In genomic region chr17:15389356-15389755, GRCm38 (mm10) we compare ENCODE assay signal across 19 mouse cellular contexts. TPM values are rescaled to one million over a fixed set of nuclear protein-coding genes. Genes with fewer than 3 reads are reported as not detected.
DNase-seq lines count a peak whose midpoint lies in the region; ATAC-seq and TF ChIP-seq lines count a peak whose summit lies in the region.
"Had no signal": no experiment of that assay in that cellular context is flagged by ENCODE, and none has a peak within 500 bp of the region (broad histone marks: within the 10 kb centered on the region; RNA-seq: fewer than 3 reads in every experiment).

No protein-coding gene starts in this region.

- no peak for TF ChIP-seq CTCF in liver, adult 2 months (IDR thresholded peaks at IDR 0.05; ENCODE audit: low read depth, low read length)

- no peaks in the 10 kb centered on the region for H3K27me3 ChIP-seq in liver, adult 2 months (ENCODE audit: control insufficient read depth, insufficient read depth, low read length)
- H3K27me3 ChIP-seq in kidney, embryonic 14.5 days (ENCODE audit: control insufficient read depth, insufficient read depth, low read length), result no peaks in the 10 kb centered on the region
- H3K27me3 ChIP-seq in liver, embryonic 15.5 days, result peaks cover 20% of the 10 kb centered on the region
- H3K27me3 ChIP-seq: neural tube, embryonic 12.5 days had no signal

- no peaks in the 10 kb centered on the region for H3K9me3 ChIP-seq in kidney, embryonic 14.5 days (ENCODE audit: control insufficient read depth, low read length)
- no peaks in the 10 kb centered on the region for H3K9me3 ChIP-seq in liver, embryonic 15.5 days (replicated peaks)
- H3K9me3 ChIP-seq: forebrain, embryonic 10.5 days; G1E; heart, embryonic 13.5 days; neural tube, embryonic 12.5 days had no signal

- H3K79me2 ChIP-seq in liver, adult 2 months (ENCODE audit: control insufficient read depth, insufficient read depth, low read length), result no peaks in the 10 kb centered on the region

- H3K9ac ChIP-seq in liver, adult 2 months (ENCODE audit: low read depth, low read length), result peak overlapping the region; percentile 25; the same call in 1 of the 2 replicates
- no peak overlapping the region for H3K9ac ChIP-seq in kidney, embryonic 14.5 days (ENCODE audit: low read depth, low read length)
- no peak overlapping the region for H3K9ac ChIP-seq in liver, embryonic 15.5 days
- H3K9ac ChIP-seq: heart, embryonic 13.5 days; neural tube, embryonic 12.5 days had no signal

- peak overlapping the region; percentile 72 for H3K27ac ChIP-seq in liver, adult 2 months (replicated peaks; ENCODE audit: insufficient read depth, low read depth, low read length)
- H3K27ac ChIP-seq in kidney, embryonic 14.5 days (ENCODE audit: low read depth, low read length), result no peak overlapping the region
- H3K27ac ChIP-seq in liver, embryonic 15.5 days (replicated peaks), result peak overlapping the region; percentile 57; the same call in 1 of the 2 replicates
- H3K27ac ChIP-seq: forebrain, embryonic 10.5 days; heart, embryonic 13.5 days; macrophage; neural tube, embryonic 12.5 days had no signal

- TF ChIP-seq POLR2A in liver, adult 2 months (IDR thresholded peaks at IDR 0.05; ENCODE audit: extremely low read depth, insufficient read depth, low read length), result no peak

- no peaks in the 10 kb centered on the region for H3K36me3 ChIP-seq in liver, adult 2 months (ENCODE audit: control insufficient read depth, insufficient read depth, low read length)
- no peaks in the 10 kb centered on the region for H3K36me3 ChIP-seq in kidney, embryonic 14.5 days (ENCODE audit: control insufficient read depth, insufficient read depth, low read length)
- H3K36me3 ChIP-seq in liver, embryonic 15.5 days (replicated peaks), result no peaks in the 10 kb centered on the region
- H3K36me3 ChIP-seq: forebrain, embryonic 10.5 days; G1E; heart, embryonic 13.5 days; neural tube, embryonic 12.5 days had no signal

- WGBS in liver, adult 2 months, result 24% methylated on average over 8 of the region's 8 CpGs
- WGBS in kidney, embryonic 14.5 days, result 69% methylated on average over 8 of the region's 8 CpGs
- 45% methylated on average over 8 of the region's 8 CpGs for WGBS in liver, embryonic 15.5 days (ENCODE audit: insufficient replicate concordance)

- ATAC-seq in kidney, embryonic 14.5 days (ENCODE audit: low FRiP score, low TSS enrichment), result 0 out of 2 replicates have a peak, but pooled peaks have one; percentile 28
- ATAC-seq in liver, embryonic 15.5 days (ENCODE audit: insufficient read depth), result peak; percentile 80
- ATAC-seq: midbrain, embryonic 16.5 days had no signal

- H3K4me2 ChIP-seq in kidney, embryonic 14.5 days (replicated peaks; ENCODE audit: low read depth, low read length), result no peak overlapping the region
- H3K4me2 ChIP-seq in liver, embryonic 15.5 days, result no peak overlapping the region
- H3K4me2 ChIP-seq: heart, embryonic 13.5 days; neural tube, embryonic 12.5 days had no signal

- peaks cover 8% of the 10 kb centered on the region for H3K4me1 ChIP-seq in liver, adult 2 months (ENCODE audit: control insufficient read depth, insufficient read depth, low read length)
- no peaks in the 10 kb centered on the region for H3K4me1 ChIP-seq in kidney, embryonic 14.5 days (ENCODE audit: control insufficient read depth, insufficient read depth, low read length)
- H3K4me1 ChIP-seq in liver, embryonic 15.5 days (replicated peaks), result no peaks in the 10 kb centered on the region; the same call in 1 of the 2 replicates
- H3K4me1 ChIP-seq: forebrain, embryonic 10.5 days; heart, embryonic 13.5 days; neural tube, embryonic 12.5 days had no signal

- DNase-seq in liver, adult 2 months (ENCODE audit: extremely low read depth, low read depth, low spot score), result peak; percentile 96
- no peak for DNase-seq in liver
- DNase-seq in yolk sac, embryonic 10.5 days (ENCODE audit: low spot score), result peak; percentile 40
- no peak for DNase-seq in B cell, adult 2 months
- DNase-seq in right cerebral cortex, adult 2 months (ENCODE audit: low spot score in 2 of 2), result no peak
- DNase-seq: adrenal gland, adult 2 months; cerebellum, adult 11 months; gastrocnemius, postnatal 36 days; heart, postnatal 4 days; lung, adult 2 months; right cerebral cortex, postnatal 25 days had no signal

- no peak overlapping the region for H3K4me3 ChIP-seq in liver, adult 2 months (ENCODE audit: insufficient read depth, low read depth, low read length)
- H3K4me3 ChIP-seq in kidney, embryonic 14.5 days (ENCODE audit: low read length), result no peak overlapping the region
- no peak overlapping the region for H3K4me3 ChIP-seq in liver, embryonic 15.5 days (replicated peaks)
- H3K4me3 ChIP-seq: forebrain, embryonic 10.5 days; heart, embryonic 13.5 days; neural tube, embryonic 12.5 days had no signal

RNA-seq across cellular contexts. Expression of gene Fam120b, which starts 6.6 kb away (rescaled TPM):
- total RNA-seq in liver, adult 2 months (2014; rRNA removed), result 13.3 and 13.4 TPM in 2 replicates
- polyA plus RNA-seq in liver, adult 2 months (2012; rRNA removed), result 4.4 and 5.8 TPM in 2 replicates
- polyA plus RNA-seq in kidney, embryonic 14.5 days (2014; fragmentation: Nextera tagmentation; extraction: Ambion mirVana), result 18.8 and 29.4 TPM in 2 replicates
- polyA plus RNA-seq in liver, embryonic 15.5 days (2015; fragmentation: Nextera tagmentation; extraction: Ambion mirVana), result 6.5 and 7.1 TPM in 2 replicates

RNA-seq across cellular contexts. Expression of gene Dll1, which starts 12.7 kb away (rescaled TPM):
- 4.0 and 4.6 TPM in 2 replicates for total RNA-seq in liver, adult 2 months (2014; rRNA removed)
- 6.9 and 7.1 TPM in 2 replicates for polyA plus RNA-seq in liver, adult 2 months (2012; rRNA removed)
- 16.4 and 24.6 TPM in 2 replicates for polyA plus RNA-seq in kidney, embryonic 14.5 days (2014; fragmentation: Nextera tagmentation; extraction: Ambion mirVana)
- 1.1 and 1.5 TPM in 2 replicates for polyA plus RNA-seq in liver, embryonic 15.5 days (2015; fragmentation: Nextera tagmentation; extraction: Ambion mirVana)
- total RNA-seq: G1E had no signal
- polyA plus RNA-seq: G1E had no signal

Comparison
In these comparisons a context has a peak if more than half of its experiments do, and no peak if none do; other contexts are left out.
1. DNase-seq: peak in liver, adult 2 months (single experiment) and yolk sac, embryonic 10.5 days (single experiment); none in liver (single experiment), B cell, adult 2 months (0 of 2) and right cerebral cortex, adult 2 months (0 of 2).